Mouse (Mus musculus) adrenal gland, postnatal 10 days (tissue): ENCODE measurements at regions not wholly inside any gene's neighbourhood (a gene's known extent, or its start where the extent isn't known, plus 50 kb on each side); places are given as distances from the start of the nearest gene placed in this dataset.

Source experiments
- DNase-seq: peaks from one replicate; pipeline ENCODE4 v3.0.0; 2021; ENCODE audit warnings: mixed read lengths

GRCm38 (mm10) chr5:85706084-85706483 is 359.3 kb downstream of the Cenpc1 start:
- no peak for DNase-seq

GRCm38 (mm10) chr5:85677872-85678271 is 387.5 kb downstream of the Cenpc1 start:
- DNase-seq, result no peak

DNA sequence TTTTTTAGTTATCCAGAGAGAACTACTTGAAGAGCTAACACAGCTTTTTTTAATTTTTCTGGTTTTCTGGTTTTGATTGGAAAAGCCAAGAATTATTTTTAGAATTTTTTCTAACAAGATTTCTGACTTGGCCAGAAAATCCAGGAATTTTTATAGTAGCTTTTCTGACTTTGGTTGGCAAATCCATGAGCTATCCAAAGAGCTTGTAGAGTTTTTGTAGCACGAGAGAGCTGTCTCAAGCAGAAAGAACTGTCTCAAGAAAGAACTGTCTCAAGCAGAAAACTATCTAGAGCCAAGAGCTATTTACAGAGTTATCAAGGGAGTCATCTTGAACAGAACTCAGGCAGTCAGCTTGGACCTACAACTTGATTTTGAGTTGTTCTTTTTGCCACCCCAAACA is 394.3 kb downstream of the Cenpc1 start:
- DNase-seq, result no peak

GRCm38 (mm10) chr5:85661487-85661886 is 403.9 kb downstream of the Cenpc1 start:
- DNase-seq, result no peak

- DNase-seq, result no peak
Measured at GRCm38 (mm10) chr5:85621078-85621477, 444.3 kb downstream of the Cenpc1 start.

DNA sequence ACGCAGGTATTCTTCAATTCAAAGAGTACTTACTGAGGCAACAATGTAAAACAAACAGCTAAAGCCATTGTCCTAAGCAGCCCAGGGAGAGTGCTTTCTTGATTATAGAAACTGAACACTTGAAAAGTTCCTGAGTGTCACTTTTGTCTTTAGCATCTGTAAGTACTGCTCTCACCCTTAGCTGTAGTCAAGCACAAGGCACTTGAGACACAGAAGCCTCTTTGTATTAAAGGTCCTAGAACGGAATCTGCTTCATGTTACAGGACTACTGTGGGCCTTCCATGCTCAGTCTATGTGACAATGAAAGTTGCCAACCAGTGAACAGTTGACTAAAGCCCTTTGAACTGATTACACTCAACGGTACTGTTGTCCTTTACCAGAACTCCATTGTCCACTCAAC is 450.6 kb downstream of the Cenpc1 start:
- no peak for DNase-seq

DNA sequence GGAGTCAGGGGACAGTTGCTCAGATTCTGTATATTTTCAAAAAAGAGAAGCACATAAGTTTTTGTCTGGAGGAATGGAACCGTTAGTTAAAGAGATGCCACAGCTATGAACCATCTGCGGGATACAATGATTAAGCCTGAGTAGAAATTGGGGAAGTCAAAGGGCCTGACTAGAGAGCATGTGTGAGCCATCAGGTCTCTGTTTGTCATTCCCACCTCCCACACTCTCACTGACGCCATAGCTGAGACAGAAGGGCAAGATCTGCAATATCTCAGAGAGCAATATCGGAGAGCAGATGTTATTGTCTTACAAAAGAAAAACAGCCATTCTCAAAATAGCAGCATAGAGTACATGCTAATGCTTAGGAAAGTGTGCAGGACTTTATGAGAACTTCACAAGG is 452.8 kb downstream of the Cenpc1 start:
- DNase-seq, result no peak

DNA sequence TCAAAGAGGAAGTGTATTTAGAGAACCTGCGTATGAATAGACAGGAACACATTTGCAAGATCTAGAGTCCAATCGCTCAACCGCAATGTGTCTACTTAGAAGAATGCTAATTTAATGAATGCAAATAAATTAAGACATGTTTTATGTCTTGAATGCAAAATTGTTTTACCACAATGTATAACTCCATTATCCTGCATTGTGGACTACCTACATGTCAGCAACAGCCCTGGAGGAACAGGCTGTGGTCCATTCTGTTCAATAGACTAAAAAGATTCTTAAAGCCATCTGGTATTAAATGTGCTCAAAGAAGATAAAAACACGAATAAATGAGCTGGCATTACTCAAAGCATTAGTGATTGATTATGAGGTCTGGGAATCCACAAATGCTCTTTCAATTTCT is 456.3 kb downstream of the Cenpc1 start:
- DNase-seq, result no peak

DNA sequence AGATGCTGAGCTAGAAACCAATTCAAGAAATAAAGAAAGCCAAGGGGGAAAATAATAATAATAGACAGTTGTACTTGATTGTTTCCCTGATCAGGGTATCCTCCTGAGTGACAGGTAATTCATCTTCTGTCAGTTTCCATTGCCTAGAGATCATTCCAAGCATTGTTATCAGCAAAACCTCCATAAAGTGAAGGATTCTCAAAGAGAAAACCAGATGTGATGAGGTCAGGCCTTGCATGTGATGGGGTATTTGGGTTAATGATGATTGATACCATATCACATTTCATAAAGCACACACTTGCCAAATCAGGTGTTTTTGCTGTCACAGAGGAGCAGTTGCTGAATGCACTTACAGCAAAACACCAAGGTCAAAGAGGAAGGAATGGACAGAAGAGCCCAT is 467.2 kb downstream of the Cenpc1 start:
- DNase-seq, result no peak

- DNase-seq, result no peak
Measured at GRCm38 (mm10) chr5:85595082-85595447, 470.3 kb downstream of the Cenpc1 start.

DNA sequence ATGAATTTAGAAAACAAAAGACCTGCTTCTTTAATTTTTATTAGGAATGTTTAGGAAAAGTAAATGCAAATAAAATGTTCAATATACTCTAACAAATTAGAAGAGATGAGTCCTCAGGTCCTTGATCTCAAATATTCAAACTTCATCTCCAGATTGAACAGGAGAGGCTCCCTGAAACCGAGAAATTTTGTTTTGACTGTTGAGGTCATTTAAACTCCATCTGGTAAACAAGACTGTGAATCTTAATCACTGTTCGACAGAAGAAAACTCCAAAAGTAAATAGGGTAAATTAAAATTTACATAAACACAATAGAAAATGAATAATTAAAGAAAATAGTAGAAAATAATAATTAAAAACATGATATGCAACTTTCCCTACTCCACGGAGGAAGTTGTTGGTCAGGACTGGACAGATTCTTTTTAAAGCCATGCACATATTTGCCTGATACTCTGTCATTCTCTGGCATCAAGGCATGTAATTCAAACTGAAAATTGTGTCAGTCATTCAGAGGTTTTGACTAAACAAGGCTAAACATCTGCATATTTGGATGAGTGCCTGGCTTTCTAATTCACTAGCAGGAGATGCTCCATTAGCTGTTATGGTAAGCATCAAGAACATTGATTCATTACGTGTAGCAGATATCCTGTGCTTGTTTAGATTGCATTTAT is 470.8 kb downstream of the Cenpc1 start:
- no peak for DNase-seq

DNA sequence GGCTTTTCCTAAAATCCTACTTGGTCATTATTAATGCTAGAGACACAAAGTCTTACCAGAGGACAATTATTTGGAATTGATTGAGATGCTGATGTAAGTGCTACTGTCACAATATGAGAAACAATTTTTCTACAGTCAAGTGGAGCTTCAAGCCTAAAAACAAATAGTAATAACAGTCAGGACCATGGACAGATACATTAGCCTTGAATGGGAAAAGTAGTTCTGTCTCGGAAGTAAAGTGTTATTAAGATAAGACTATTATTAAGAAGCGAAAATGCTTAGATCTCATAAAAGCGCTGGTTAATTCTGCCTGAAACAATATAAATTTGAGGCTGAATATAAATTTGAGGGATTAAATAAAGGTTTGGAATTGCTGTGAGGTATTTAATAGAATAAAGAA is 473.1 kb downstream of the Cenpc1 start:
- no peak for DNase-seq

- peak; percentile 37 for DNase-seq
Measured at GRCm38 (mm10) chr5:85586727-85587126, 478.7 kb downstream of the Cenpc1 start.

GRCm38 (mm10) chr5:85572531-85572930 is 492.9 kb downstream of the Cenpc1 start:
- no peak for DNase-seq

DNA sequence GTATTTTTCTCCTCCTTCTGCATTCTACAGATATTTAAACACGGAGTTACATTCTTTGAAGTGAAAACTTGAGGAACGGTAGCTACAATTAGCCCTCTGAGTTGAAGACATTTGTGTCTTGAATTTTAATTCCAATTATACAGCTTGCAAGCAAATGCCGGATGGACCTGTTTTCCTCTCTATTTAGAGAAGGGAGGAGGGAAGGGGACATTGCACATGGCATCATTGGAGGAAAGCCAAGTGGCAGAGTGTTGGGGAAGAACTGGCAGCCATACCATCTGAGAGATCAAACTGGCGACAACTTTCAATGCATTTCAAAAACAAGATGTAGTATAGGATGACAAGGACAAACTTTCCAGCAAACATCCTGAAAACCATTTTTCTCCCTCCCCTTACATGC is 493.4 kb downstream of the Cenpc1 start:
- no peak for DNase-seq

- DNase-seq, result no peak
Measured at GRCm38 (mm10) chr5:85571381-85571780, 494.0 kb downstream of the Cenpc1 start.

GRCm38 (mm10) chr5:85536329-85536728 is 529.1 kb downstream of the Cenpc1 start:
- no peak for DNase-seq

DNA sequence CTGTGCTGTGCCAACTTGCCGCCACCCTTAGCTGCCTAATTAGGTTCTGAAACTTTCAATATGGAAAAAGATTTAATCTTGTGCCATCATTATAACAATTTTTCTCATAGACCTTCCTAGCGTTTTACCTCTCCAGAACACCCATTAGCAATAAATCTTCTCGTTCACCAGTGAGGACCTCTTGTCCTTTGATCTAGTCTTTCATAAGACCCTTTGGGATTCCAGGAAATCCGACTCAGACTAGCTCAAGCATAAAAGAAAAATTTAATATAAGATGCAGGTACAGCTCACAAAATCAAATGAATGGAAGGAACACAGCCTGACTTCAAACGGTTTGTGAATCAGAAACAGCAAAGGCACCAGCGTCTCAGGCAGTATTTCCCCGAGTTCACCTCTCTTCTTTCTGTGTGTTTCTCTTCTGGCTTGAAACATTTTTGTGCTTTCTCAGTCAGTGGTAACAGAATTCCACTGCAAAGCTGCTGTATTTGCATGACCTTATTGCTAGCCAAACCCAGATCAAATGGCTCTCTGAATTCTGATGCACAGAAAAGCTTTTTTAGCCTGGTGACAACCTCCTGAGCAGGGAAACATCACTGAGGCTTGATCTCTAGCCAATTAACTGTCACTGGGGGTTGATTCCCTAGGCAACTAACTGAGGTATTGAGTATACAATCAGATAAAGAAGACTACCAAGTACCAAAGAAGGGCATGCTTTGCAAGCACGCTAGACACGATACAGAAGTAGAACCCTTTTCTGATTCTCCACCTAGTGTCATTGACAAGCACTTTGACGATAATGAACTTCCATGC is 539.8 kb downstream of the Cenpc1 start:
- DNase-seq, result no peak

DNA sequence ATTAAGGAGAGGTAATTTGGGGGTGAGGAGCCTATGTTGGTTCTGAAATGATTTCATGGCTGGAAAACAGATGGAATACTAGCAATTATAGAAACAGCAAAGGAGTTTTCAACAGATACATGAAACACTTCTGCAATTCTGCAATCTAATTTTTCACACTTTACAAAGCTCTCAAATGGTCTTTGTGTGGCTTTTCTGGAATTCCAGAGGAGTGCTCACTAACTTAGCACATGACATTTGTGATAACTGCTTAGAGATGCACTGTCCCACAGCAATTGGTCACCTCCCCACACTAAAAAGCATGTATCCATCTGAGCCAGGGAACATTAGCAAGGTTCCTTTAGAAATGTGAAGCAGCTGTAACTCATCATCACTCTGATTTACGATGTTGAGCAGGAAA is 560.1 kb downstream of the Cenpc1 start:
- DNase-seq, result no peak

- no peak for DNase-seq
Measured at GRCm38 (mm10) chr5:85497261-85497660, 568.1 kb downstream of the Cenpc1 start.

- no peak for DNase-seq
Measured at GRCm38 (mm10) chr5:85485733-85486322, 579.6 kb downstream of the Cenpc1 start.

DNA sequence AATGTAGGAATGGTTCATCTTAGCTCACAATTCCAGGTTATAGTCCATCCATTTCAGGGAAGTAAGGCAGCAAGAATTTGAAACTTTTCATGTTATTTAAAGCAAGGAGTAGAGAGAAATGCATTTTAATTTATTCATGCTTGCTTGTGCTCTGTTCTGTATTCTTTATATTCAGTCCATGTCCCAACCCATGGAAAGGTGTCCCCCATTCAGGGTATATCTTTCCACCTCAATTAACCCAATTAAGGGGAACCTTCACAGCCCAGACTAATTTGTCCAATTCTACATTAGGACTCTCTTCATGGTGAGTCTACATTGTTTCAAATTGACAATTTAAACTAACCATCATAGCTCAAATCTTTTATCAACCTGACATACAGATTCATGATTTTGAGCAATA is 580.2 kb downstream of the Cenpc1 start:
- no peak for DNase-seq

DNA sequence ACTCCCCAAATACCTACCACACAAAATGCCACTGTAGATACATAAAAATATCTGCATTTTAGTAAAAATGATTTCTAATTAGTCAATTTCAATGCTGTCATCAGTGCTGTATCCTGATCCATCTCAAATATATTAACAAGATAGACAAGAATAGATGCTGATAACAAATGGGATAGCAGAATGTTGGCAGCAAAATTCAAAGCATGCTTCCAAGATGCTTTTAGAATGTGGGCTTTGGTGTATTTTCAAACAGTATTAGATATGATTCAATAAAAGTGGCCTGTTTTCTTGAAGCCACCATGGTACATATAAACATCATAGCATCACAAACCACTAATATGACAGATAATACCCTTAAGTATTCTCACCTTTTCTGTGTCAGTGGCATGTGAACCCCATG is 597.6 kb downstream of the Cenpc1 start:
- no peak for DNase-seq

GRCm38 (mm10) chr5:85467151-85467550 is 598.2 kb downstream of the Cenpc1 start:
- no peak for DNase-seq
